Mouse (Mus musculus) liver, adult 2 months (tissue): Measurements from ENCODE around the gene Rgs13. TPM values are rescaled to one million over a fixed set of nuclear protein-coding genes. Genes with fewer than 3 reads are reported as not detected.

ENCODE experiments used
- DNase-seq: peaks from one replicate; pipeline ENCODE4 v3.0.0-alpha.2; 2011; ENCODE audit warnings: low read depth, low spot score; ENCODE audit errors: extremely low read depth
- H3K27ac ChIP-seq: fragments of 200-500 bp; replicated peaks from 2 replicates; pipeline ENCODE4 v1.5.1; 2012; ENCODE audit warnings: low read depth, mild to moderate bottlenecking, control low read depth, inconsistent platforms, low read length; ENCODE audit not compliant: insufficient read depth
- H3K27me3 ChIP-seq: fragments of 200-500 bp; 2 replicates; pipeline ENCODE4 v1.6.1; 2012; ENCODE audit warnings: mild to moderate bottlenecking, moderate library complexity, low read length, inconsistent platforms; ENCODE audit not compliant: control insufficient read depth, insufficient read depth
- H3K36me3 ChIP-seq: fragments of 200-500 bp; 2 replicates; pipeline ENCODE4 v1.6.1; 2012; ENCODE audit warnings: low read length, inconsistent platforms; ENCODE audit not compliant: control insufficient read depth, insufficient read depth
- H3K4me1 ChIP-seq: fragments of 200-500 bp; 2 replicates; pipeline ENCODE4 v1.6.1; 2011; ENCODE audit warnings: low read length; ENCODE audit not compliant: control insufficient read depth, insufficient read depth
- H3K4me3 ChIP-seq: fragments of 200-500 bp; 2 replicates; pipeline ENCODE4 v1.5.1; 2011; ENCODE audit warnings: low read depth, mild to moderate bottlenecking, control low read depth, low read length, moderate library complexity; ENCODE audit not compliant: insufficient read depth
- H3K79me2 ChIP-seq: fragments of 200-500 bp; 2 replicates; pipeline ENCODE4 v1.6.1; 2012; ENCODE audit warnings: inconsistent platforms, mild to moderate bottlenecking, low read length, moderate library complexity; ENCODE audit not compliant: control insufficient read depth, insufficient read depth
- H3K9ac ChIP-seq: fragments of 200-500 bp; 2 replicates; pipeline ENCODE4 v1.6.1; 2012; ENCODE audit warnings: low read depth, mild to moderate bottlenecking, control low read depth, inconsistent platforms, low read length
- CTCF ChIP-seq: fragments of 200-500 bp; IDR thresholded peaks from 2 replicates; pipeline ENCODE4 v1.5.1; 2011; ENCODE audit warnings: low read depth, low read length, control low read depth
- POLR2A ChIP-seq: fragments of 200-500 bp; IDR thresholded peaks from 2 replicates; pipeline ENCODE4 v1.6.1; 2011; ENCODE audit warnings: low read length, control low read depth; ENCODE audit not compliant: insufficient read depth; ENCODE audit errors: extremely low read depth
- WGBS: fragments of 180-500 bp; shearing (Covaris S2); methylation state at CpG from one replicate; pipeline ENCODE4 v1.1.7; 2018; 5-methylcytosine and 5-hydroxymethylcytosine counted together
- polyA plus RNA-seq: library from polyadenylated mRNA; depleted of rRNA; stranded (reverse); fragments of >200 nt; gene quantifications from 2 replicates; pipeline ENCODE4 v1.2.3, GENCODE M21; 2012; rRNA removed
- total RNA-seq: library from RNA; depleted of rRNA; stranded (reverse); fragments of >200 nt; gene quantifications from 2 replicates; pipeline ENCODE4 v1.2.3, GENCODE M21; 2014; rRNA removed

The Rgs13 gene
- total RNA-seq (0.18 and 0.47 TPM in 2 replicates), polyA plus RNA-seq (not detected in 2 replicates)

- WGBS = 76% methylated on average over 5 of the region's 5 CpGs
- Histone ChIP-seq H3K4me3 (no peak within 1 kb of the TSS), H3K9ac (no peak within 1 kb of the TSS), H3K4me1 (no peaks in the 10 kb centered on the region), H3K36me3 (no peaks in the 10 kb centered on the region), H3K79me2 (no peaks in the 10 kb centered on the region), H3K27me3 (no peaks in the 10 kb centered on the region), H3K27ac (no peak within 1 kb of the TSS)
- no peak for DNase-seq
- TF ChIP-seq POLR2A = no peak
- TF ChIP-seq CTCF = no peak
Measured at GRCm38 (mm10) chr1:144177166-144177565, at the start of gene Rgs13. TSS of gene Rgs13 (minus strand) at chr1:144177372.

DNA sequence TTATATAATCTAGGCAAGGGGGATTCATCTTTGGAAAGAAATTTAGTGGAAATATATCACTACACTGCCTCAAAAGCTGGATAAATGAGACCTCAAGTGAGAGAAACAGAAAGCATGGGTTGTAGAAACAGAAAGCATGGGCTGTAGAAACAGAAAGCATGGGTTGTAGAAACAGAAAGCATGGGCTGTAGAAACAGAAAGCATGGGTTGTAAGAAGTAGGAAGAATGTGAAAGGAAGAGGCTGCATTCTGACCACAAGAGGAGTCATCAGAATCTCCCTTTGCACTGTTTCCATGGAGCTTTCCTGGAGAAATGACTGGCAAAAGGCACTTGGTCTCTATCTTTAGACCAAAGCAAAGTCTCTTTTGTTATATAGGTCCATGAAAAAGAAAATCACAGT is 38.1 kb upstream of the Rgs13 start:
- H3K36me3 ChIP-seq = no peaks in the 10 kb centered on the region
- TF ChIP-seq CTCF (no peak), POLR2A (no peak)
- no peak overlapping the region for H3K4me3 ChIP-seq
- no peaks in the 10 kb centered on the region for H3K79me2 ChIP-seq
- H3K4me1 ChIP-seq = no peaks in the 10 kb centered on the region
- no peak overlapping the region for H3K9ac ChIP-seq
- DNase-seq = no peak
- H3K27me3 ChIP-seq = no peaks in the 10 kb centered on the region
- H3K27ac ChIP-seq = no peak overlapping the region

DNA sequence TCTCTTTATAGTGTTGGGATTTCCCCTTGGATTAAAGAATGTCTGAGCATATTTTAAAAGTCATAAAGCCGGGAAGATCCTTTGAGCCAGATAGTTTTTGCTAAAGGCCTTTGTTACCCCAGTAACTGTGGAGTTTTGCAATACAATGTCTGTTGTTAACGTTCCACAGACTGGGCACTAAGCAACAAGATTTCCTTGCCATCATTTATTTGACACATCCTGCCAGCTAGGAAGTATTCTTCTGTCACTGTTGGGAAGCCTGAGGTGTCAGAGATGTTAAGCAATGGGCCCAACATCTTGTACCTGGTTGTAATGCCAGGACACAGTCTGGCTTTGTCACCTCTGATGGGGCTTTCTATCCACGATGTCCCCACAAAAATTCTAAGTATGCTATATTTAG is 33.7 kb upstream of the Rgs13 start:
- no peak for TF ChIP-seq CTCF
- no peak for TF ChIP-seq POLR2A
- H3K4me1 ChIP-seq = no peaks in the 10 kb centered on the region
- no peaks in the 10 kb centered on the region for H3K79me2 ChIP-seq
- no peaks in the 10 kb centered on the region for H3K27me3 ChIP-seq
- DNase-seq = no peak
- H3K9ac ChIP-seq = no peak overlapping the region
- H3K4me3 ChIP-seq = no peak overlapping the region
- H3K27ac ChIP-seq = no peak overlapping the region
- 65% methylated on average over 3 of the region's 3 CpGs for WGBS
- H3K36me3 ChIP-seq = no peaks in the 10 kb centered on the region

GRCm38 (mm10) chr1:144206281-144207061 is 29.3 kb upstream of the Rgs13 start:
- WGBS = 69% methylated on average over 7 of the region's 7 CpGs
- no peaks in the 10 kb centered on the region for H3K27me3 ChIP-seq
- no peak overlapping the region for H3K4me3 ChIP-seq
- H3K4me1 ChIP-seq = no peaks in the 10 kb centered on the region
- H3K36me3 ChIP-seq = no peaks in the 10 kb centered on the region
- TF ChIP-seq POLR2A = no peak
- no peak for TF ChIP-seq CTCF
- no peak overlapping the region for H3K27ac ChIP-seq
- H3K79me2 ChIP-seq = no peaks in the 10 kb centered on the region
- H3K9ac ChIP-seq = no peak overlapping the region
- no peak for DNase-seq

DNA sequence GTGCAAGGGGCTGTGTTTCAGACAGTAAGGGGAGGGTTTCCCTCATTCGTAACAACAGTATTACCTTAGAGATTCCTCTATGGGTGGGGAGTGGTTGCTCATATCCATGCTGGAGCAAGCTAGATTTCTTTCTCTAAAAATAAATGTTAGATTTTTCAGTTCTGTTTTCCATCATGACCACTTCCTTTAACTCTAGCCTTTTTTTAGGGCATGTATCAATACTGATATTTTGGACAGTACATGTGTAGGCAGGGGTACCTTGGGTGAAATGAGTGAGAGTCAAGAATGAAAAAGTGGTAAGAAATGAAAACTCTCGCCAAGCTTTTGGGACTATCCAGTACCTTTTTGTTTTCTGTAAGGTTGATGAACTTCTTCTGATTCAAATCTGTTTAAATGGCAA is 27.6 kb upstream of the Rgs13 start:
- H3K36me3 ChIP-seq = no peaks in the 10 kb centered on the region
- H3K4me1 ChIP-seq = no peaks in the 10 kb centered on the region
- no peak for TF ChIP-seq CTCF
- TF ChIP-seq POLR2A = no peak
- no peak for DNase-seq
- H3K4me3 ChIP-seq = no peak overlapping the region
- H3K27me3 ChIP-seq = no peaks in the 10 kb centered on the region
- WGBS = 87% methylated on average over 2 of the region's 2 CpGs
- H3K79me2 ChIP-seq = no peaks in the 10 kb centered on the region
- no peak overlapping the region for H3K27ac ChIP-seq
- no peak overlapping the region for H3K9ac ChIP-seq

- Histone ChIP-seq H3K79me2 (no peaks in the 10 kb centered on the region), H3K4me3 (no peak overlapping the region), H3K4me1 (no peaks in the 10 kb centered on the region), H3K27me3 (no peaks in the 10 kb centered on the region), H3K27ac (no peak overlapping the region), H3K36me3 (no peaks in the 10 kb centered on the region), H3K9ac (no peak overlapping the region)
- WGBS = 76% methylated on average over 4 of the region's 4 CpGs
- DNase-seq = no peak
- TF ChIP-seq CTCF (no peak), POLR2A (no peak)
Measured at GRCm38 (mm10) chr1:144202939-144203338, 25.8 kb upstream of the Rgs13 start.
